Comparison of ENCODE assay signal across 9 mouse cellular contexts in genomic region chr16:70568341-70569265, GRCm38 (mm10).
DNase-seq lines count a peak whose midpoint lies in the region; ATAC-seq and TF ChIP-seq lines count a peak whose summit lies in the region.
"Had no signal": no experiment of that assay in that cellular context is flagged by ENCODE, and none has a peak within 500 bp of the region (broad histone marks: within the 10 kb centered on the region; RNA-seq: fewer than 3 reads in every experiment).

No protein-coding gene starts in this region.

- no peak for ATAC-seq in liver, embryonic 12.5 days
- peak; percentile 86 for ATAC-seq in forebrain, embryonic 15.5 days (replicated peaks)
- peak; percentile 56; the same call in 1 of the 2 replicates for ATAC-seq in midbrain, postnatal 0 days (ENCODE audit: low FRiP score)
- ATAC-seq in erythroid progenitor cell, adult 5-6 weeks (replicated peaks; ENCODE audit: low FRiP score, poor library complexity, severe bottlenecking) = no peak

- H3K4me2 ChIP-seq in liver, embryonic 12.5 days = no peak overlapping the region
- peak overlapping the region; percentile 16; the same call in 1 of the 2 replicates for H3K4me2 ChIP-seq in forebrain, embryonic 15.5 days (replicated peaks)
- H3K4me2 ChIP-seq in midbrain, postnatal 0 days (ENCODE audit: low read depth, low read length, poor library complexity, severe bottlenecking) = no peak overlapping the region; the same call in 1 of the 2 replicates

- H3K9me3 ChIP-seq in liver, embryonic 12.5 days (replicated peaks) = no peaks in the 10 kb centered on the region
- no peaks in the 10 kb centered on the region for H3K9me3 ChIP-seq in forebrain, embryonic 15.5 days
- H3K9me3 ChIP-seq in midbrain, postnatal 0 days (ENCODE audit: low read length) = no peaks in the 10 kb centered on the region

- no peaks in the 10 kb centered on the region for H3K36me3 ChIP-seq in liver, embryonic 12.5 days
- H3K36me3 ChIP-seq in forebrain, embryonic 15.5 days = no peaks in the 10 kb centered on the region
- no peaks in the 10 kb centered on the region for H3K36me3 ChIP-seq in midbrain, postnatal 0 days (ENCODE audit: insufficient read depth, low read length)

- DNase-seq in liver = peak; percentile 9
- DNase-seq in c-Kit-negative CD71-positive TER-119-positive erythroid progenitor cells, embryonic 14.5 days (ENCODE audit: low read depth, low spot score) = peak; percentile 1
- DNase-seq in hindlimb bud, embryonic 11.5 days (ENCODE audit: extremely low spot score, low read depth, low spot score) = peak; percentile 76
- DNase-seq in left cerebral cortex, adult 9 months (ENCODE audit: low spot score in 2 of 2) = peak; percentile 28 to 87
- DNase-seq in midbrain, postnatal 0 days (ENCODE audit: low spot score) = peak; percentile 91

- no peak overlapping the region for H3K27ac ChIP-seq in liver, embryonic 12.5 days
- no peak overlapping the region for H3K27ac ChIP-seq in forebrain, embryonic 15.5 days (replicated peaks)
- no peak overlapping the region for H3K27ac ChIP-seq in midbrain, postnatal 0 days (ENCODE audit: low read depth, low read length)

- no peak overlapping the region for H3K9ac ChIP-seq in liver, embryonic 12.5 days
- H3K9ac ChIP-seq in forebrain, embryonic 15.5 days (replicated peaks) = no peak overlapping the region
- H3K9ac ChIP-seq in midbrain, postnatal 0 days (replicated peaks; ENCODE audit: low read length, poor library complexity, severe bottlenecking) = 0 out of 2 replicates have a peak overlapping the region, but pooled peaks have one; percentile 29

- no peak overlapping the region for H3K4me3 ChIP-seq in liver, embryonic 12.5 days
- 0 out of 2 replicates have a peak overlapping the region, but pooled peaks have one; percentile 16 for H3K4me3 ChIP-seq in forebrain, embryonic 15.5 days
- 0 out of 2 replicates have a peak overlapping the region, but pooled peaks have one; percentile 5 for H3K4me3 ChIP-seq in midbrain, postnatal 0 days (ENCODE audit: low read depth, low read length)
- H3K4me3 ChIP-seq: myocyte had no signal

- WGBS in liver, embryonic 12.5 days (ENCODE audit: insufficient replicate concordance) = 57% methylated on average over 23 of the region's 23 CpGs
- WGBS in forebrain, embryonic 15.5 days = 51% methylated on average over 23 of the region's 23 CpGs
- WGBS in midbrain, postnatal 0 days = 48% methylated on average over 23 of the region's 23 CpGs

- H3K27me3 ChIP-seq in liver, embryonic 12.5 days (replicated peaks) = no peaks in the 10 kb centered on the region
- H3K27me3 ChIP-seq in forebrain, embryonic 15.5 days = no peaks in the 10 kb centered on the region
- no peaks in the 10 kb centered on the region for H3K27me3 ChIP-seq in midbrain, postnatal 0 days (ENCODE audit: insufficient read depth, low read length)

- TF ChIP-seq CTCF in midbrain, postnatal 0 days (IDR thresholded peaks at IDR 0.05) = peak; percentile 88

- no peaks in the 10 kb centered on the region for H3K4me1 ChIP-seq in liver, embryonic 12.5 days
- no peaks in the 10 kb centered on the region for H3K4me1 ChIP-seq in forebrain, embryonic 15.5 days
- no peaks in the 10 kb centered on the region for H3K4me1 ChIP-seq in midbrain, postnatal 0 days (ENCODE audit: insufficient read depth, low read length)

Comparison
In these comparisons a context has a peak if more than half of its experiments do, and no peak if none do; other contexts are left out.
1. DNase-seq: peak in every context shown above with its lines; median percentile 91 in midbrain, postnatal 0 days; 76 in hindlimb bud, embryonic 11.5 days; 58 in left cerebral cortex, adult 9 months; 9 in liver; 1 in c-Kit-negative CD71-positive TER-119-positive erythroid progenitor cells, embryonic 14.5 days.
2. ATAC-seq: peak in forebrain, embryonic 15.5 days (single experiment) and midbrain, postnatal 0 days (single experiment); none in liver, embryonic 12.5 days (single experiment) and erythroid progenitor cell, adult 5-6 weeks (single experiment).